Mouse (Mus musculus): ENCODE measurements around the gene Dhtkd1. TPM values are rescaled to one million over a fixed set of nuclear protein-coding genes. Genes with fewer than 3 reads are reported as not detected.
A peak's percentile ranks its signal among the peaks of the same experiment; 100 is the strongest.

Gene Dhtkd1
- polyA plus RNA-seq, 1 experiment from 2014 or later, result 2.8 TPM

DNA sequence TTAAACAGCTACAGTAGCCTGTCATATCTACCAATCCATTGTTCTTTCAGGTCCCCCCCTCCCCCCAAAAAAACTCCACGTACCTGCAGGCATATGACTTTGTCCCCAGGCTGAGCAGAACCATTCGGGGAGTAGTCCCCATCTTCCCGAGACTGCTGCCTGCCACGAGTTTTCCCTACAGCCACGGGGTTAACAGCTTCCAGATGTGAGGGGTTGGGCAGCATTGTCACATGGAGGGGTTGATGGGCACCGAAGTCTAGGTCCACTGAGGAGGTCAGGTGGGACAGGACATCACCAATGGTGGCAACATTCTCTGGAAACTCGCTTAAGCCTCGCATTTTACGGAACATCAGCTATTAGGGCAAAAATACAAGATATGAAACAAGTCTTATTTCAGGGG is 18.8 kb downstream of the Dhtkd1 start:
- no peak for DNase-seq (ENCODE audit: low spot score)
- WGBS, result 71% methylated on average over 9 of the region's 9 CpGs
- ATAC-seq (ENCODE audit: insufficient read depth, low FRiP score, low TSS enrichment), result no peak
- no peak overlapping the region for H3K4me2 ChIP-seq (ENCODE audit: low read depth)
- H3K36me3 ChIP-seq (ENCODE audit: control insufficient read depth, insufficient read depth, low read length), result no peaks in the 10 kb centered on the region
- H3K27ac ChIP-seq (ENCODE audit: low read depth, low read length), result no peak overlapping the region
- no peak overlapping the region for H3K9ac ChIP-seq (ENCODE audit: low read length)
- no peaks in the 10 kb centered on the region for H3K27me3 ChIP-seq (ENCODE audit: control insufficient read depth, insufficient read depth, low read length)
- H3K4me1 ChIP-seq (ENCODE audit: control insufficient read depth, insufficient read depth, low read length), result no peaks in the 10 kb centered on the region
- H3K9me3 ChIP-seq (ENCODE audit: control insufficient read depth, low read length), result no peaks in the 10 kb centered on the region
- no peak overlapping the region for H3K4me3 ChIP-seq (ENCODE audit: low read depth, low read length)

DNA sequence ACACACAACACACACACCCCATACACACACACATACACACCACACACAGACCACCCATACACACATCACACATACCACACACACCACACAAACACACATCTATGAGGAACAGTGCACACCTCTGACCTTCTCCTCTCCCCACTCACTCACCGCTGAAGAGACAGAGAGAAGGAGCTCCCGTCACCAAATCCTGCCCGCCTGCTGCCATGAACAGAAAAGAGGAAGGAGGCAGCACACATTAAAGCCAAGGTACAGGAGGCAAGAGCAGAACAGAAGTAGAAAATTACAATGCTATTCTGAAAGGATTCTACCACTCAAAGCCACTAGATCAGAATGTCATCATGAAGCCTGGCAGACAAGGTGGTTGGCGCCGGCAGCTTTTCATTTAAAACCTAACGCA is 19.8 kb downstream of the Dhtkd1 start:
- ATAC-seq (ENCODE audit: insufficient read depth, low FRiP score, low TSS enrichment) (no peak), DNase-seq (ENCODE audit: low spot score) (no peak)
- Histone ChIP-seq H3K4me1 (ENCODE audit: control insufficient read depth, insufficient read depth, low read length) (no peaks in the 10 kb centered on the region), H3K27ac (ENCODE audit: low read depth, low read length) (no peak overlapping the region), H3K4me2 (ENCODE audit: low read depth) (no peak overlapping the region), H3K9ac (ENCODE audit: low read length) (no peak overlapping the region), H3K27me3 (ENCODE audit: control insufficient read depth, insufficient read depth, low read length) (no peaks in the 10 kb centered on the region), H3K9me3 (ENCODE audit: control insufficient read depth, low read length) (no peaks in the 10 kb centered on the region), H3K36me3 (ENCODE audit: control insufficient read depth, insufficient read depth, low read length) (no peaks in the 10 kb centered on the region), H3K4me3 (ENCODE audit: low read depth, low read length) (no peak overlapping the region)
- 94% methylated on average over 6 of the region's 6 CpGs for WGBS

DNA sequence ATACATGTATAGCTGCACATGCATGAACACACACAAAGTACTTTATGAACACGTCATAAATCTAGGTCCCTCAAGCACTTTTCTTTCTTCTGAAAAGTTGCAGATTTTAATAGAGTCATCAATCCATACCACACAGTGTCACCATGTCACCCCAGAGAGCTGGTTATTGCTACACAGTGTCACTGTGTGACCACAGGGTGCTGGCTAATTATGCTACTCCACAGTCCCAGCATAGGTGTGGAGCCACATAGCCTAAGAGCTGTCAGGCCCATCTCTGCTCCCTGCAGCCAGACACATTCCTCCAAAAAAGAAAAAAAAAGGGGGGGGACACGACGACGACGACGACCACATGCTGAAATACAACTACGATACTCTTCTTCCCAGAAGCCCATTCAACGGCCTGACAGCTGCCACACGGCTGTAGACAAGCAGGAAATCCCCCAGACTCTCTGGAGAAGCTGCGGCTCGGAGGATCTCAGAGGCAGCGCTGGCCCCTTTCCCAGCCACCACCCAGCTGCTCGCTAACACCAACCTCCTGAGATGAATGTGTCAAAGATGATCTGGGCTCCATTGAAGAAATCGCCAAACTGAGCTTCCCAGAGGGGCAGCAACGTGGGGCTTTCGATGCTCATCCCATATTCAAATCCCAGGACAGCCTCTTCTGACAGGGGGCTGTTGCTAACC is 31.2 kb downstream of the Dhtkd1 start:
- H3K9me3 ChIP-seq (ENCODE audit: control insufficient read depth, low read length), result no peaks in the 10 kb centered on the region
- no peaks in the 10 kb centered on the region for H3K4me1 ChIP-seq (ENCODE audit: control insufficient read depth, insufficient read depth, low read length)
- no peak overlapping the region for H3K4me3 ChIP-seq (ENCODE audit: low read depth, low read length)
- H3K4me2 ChIP-seq (ENCODE audit: low read depth), result no peak overlapping the region
- H3K9ac ChIP-seq (ENCODE audit: low read length), result no peak overlapping the region
- 80% methylated on average over 16 of the region's 16 CpGs for WGBS
- H3K36me3 ChIP-seq (ENCODE audit: control insufficient read depth, insufficient read depth, low read length), result 0 out of 2 replicates have a peak, but pooled peaks cover 2% of the 10 kb centered on the region
- H3K27me3 ChIP-seq (ENCODE audit: control insufficient read depth, insufficient read depth, low read length), result no peaks in the 10 kb centered on the region
- no peak overlapping the region for H3K27ac ChIP-seq (ENCODE audit: low read depth, low read length)
- DNase-seq (ENCODE audit: low spot score) (no peak), ATAC-seq (ENCODE audit: insufficient read depth, low FRiP score, low TSS enrichment) (no peak)

DNA sequence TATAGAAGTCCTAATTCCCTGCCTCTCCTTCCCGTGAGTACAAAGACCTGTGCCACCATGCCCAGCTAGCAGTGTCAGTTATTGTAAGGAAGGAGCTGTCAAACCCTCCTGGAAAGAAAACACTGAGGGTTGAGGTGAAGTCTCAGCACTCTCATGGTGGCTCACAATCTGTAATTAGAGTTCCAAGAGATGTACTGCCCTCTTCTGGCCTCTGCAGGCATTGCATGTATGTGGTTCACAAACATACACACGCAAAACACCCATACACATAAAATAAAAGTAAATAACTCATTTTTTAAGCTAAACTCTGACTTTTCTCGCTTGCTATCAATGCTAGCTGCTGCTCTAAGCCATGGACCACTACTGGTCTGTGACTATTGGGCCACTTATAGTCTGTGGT is 36.0 kb downstream of the Dhtkd1 start:
- 52% methylated on average over 3 of the region's 3 CpGs for WGBS
- DNase-seq (ENCODE audit: low spot score), result peak; percentile 30
- Histone ChIP-seq H3K4me2 (ENCODE audit: low read depth) (no peak overlapping the region), H3K4me3 (ENCODE audit: low read depth, low read length) (no peak overlapping the region), H3K27ac (ENCODE audit: low read depth, low read length) (no peak overlapping the region), H3K9ac (ENCODE audit: low read length) (no peak overlapping the region), H3K36me3 (ENCODE audit: control insufficient read depth, insufficient read depth, low read length) (no peaks in the 10 kb centered on the region; the same call in 1 of the 2 replicates), H3K9me3 (ENCODE audit: control insufficient read depth, low read length) (no peaks in the 10 kb centered on the region), H3K27me3 (ENCODE audit: control insufficient read depth, insufficient read depth, low read length) (no peaks in the 10 kb centered on the region), H3K4me1 (ENCODE audit: control insufficient read depth, insufficient read depth, low read length) (no peaks in the 10 kb centered on the region)
- no peak for ATAC-seq (ENCODE audit: insufficient read depth, low FRiP score, low TSS enrichment)

DNA sequence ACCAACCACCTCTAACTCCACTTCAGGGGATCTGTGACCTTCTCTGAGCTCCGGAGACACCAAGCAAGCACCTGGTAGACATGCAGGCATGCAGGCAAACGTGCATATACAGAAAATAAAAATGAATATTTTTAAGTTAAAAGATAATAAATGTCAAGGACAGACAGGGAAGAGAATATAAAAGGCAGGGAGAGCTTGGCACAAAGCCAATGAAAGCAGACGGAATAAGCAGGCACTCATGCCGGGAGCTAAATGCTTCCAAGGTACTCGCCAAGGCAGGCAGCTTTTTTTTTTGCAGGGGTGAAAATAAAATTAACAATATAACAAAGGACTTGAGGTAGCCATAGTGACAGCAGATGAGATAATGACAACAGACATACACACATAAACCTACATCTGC is 36.5 kb downstream of the Dhtkd1 start:
- no peak overlapping the region for H3K27ac ChIP-seq (ENCODE audit: low read depth, low read length)
- no peaks in the 10 kb centered on the region; the same call in 1 of the 2 replicates for H3K36me3 ChIP-seq (ENCODE audit: control insufficient read depth, insufficient read depth, low read length)
- H3K4me1 ChIP-seq (ENCODE audit: control insufficient read depth, insufficient read depth, low read length), result no peaks in the 10 kb centered on the region
- H3K9ac ChIP-seq (ENCODE audit: low read length), result no peak overlapping the region
- H3K4me3 ChIP-seq (ENCODE audit: low read depth, low read length), result no peak overlapping the region
- H3K9me3 ChIP-seq (ENCODE audit: control insufficient read depth, low read length), result no peaks in the 10 kb centered on the region
- ATAC-seq (ENCODE audit: insufficient read depth, low FRiP score, low TSS enrichment) (no peak), DNase-seq (ENCODE audit: low spot score) (no peak)
- no peak overlapping the region for H3K4me2 ChIP-seq (ENCODE audit: low read depth)
- 68% methylated on average over 5 of the region's 5 CpGs for WGBS
- H3K27me3 ChIP-seq (ENCODE audit: control insufficient read depth, insufficient read depth, low read length), result no peaks in the 10 kb centered on the region

DNA sequence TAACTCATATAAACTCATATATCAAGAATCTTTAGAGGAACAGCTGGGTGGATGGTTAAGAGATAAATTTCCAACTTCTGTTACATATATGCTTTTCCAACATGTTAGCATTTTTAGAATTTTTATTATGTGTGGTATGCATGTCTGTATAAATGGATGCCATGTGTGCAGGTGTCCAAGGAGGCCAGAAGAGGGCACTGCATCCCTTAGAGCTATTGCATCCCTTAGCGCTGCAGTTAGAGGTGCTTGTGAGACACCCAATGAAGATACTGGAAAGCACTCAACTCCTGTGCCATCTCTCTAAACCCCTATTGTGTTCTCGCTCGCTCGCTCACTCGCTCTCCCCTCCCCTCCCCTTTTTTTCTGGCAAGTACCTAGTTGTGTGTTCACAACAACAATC is 42.4 kb downstream of the Dhtkd1 start:
- H3K4me1 ChIP-seq (ENCODE audit: control insufficient read depth, insufficient read depth, low read length), result no peaks in the 10 kb centered on the region
- no peak overlapping the region for H3K9ac ChIP-seq (ENCODE audit: low read length)
- no peak overlapping the region for H3K27ac ChIP-seq (ENCODE audit: low read depth, low read length)
- ATAC-seq (ENCODE audit: insufficient read depth, low FRiP score, low TSS enrichment), result no peak
- H3K36me3 ChIP-seq (ENCODE audit: control insufficient read depth, insufficient read depth, low read length), result no peaks in the 10 kb centered on the region; the same call in 1 of the 2 replicates
- H3K4me2 ChIP-seq (ENCODE audit: low read depth), result no peak overlapping the region
- H3K4me3 ChIP-seq (ENCODE audit: low read depth, low read length), result no peak overlapping the region
- WGBS, result 61% methylated on average over 5 of the region's 5 CpGs
- DNase-seq (ENCODE audit: low spot score), result no peak
- no peaks in the 10 kb centered on the region for H3K27me3 ChIP-seq (ENCODE audit: control insufficient read depth, insufficient read depth, low read length)
- H3K9me3 ChIP-seq (ENCODE audit: control insufficient read depth, low read length), result no peaks in the 10 kb centered on the region

DNA sequence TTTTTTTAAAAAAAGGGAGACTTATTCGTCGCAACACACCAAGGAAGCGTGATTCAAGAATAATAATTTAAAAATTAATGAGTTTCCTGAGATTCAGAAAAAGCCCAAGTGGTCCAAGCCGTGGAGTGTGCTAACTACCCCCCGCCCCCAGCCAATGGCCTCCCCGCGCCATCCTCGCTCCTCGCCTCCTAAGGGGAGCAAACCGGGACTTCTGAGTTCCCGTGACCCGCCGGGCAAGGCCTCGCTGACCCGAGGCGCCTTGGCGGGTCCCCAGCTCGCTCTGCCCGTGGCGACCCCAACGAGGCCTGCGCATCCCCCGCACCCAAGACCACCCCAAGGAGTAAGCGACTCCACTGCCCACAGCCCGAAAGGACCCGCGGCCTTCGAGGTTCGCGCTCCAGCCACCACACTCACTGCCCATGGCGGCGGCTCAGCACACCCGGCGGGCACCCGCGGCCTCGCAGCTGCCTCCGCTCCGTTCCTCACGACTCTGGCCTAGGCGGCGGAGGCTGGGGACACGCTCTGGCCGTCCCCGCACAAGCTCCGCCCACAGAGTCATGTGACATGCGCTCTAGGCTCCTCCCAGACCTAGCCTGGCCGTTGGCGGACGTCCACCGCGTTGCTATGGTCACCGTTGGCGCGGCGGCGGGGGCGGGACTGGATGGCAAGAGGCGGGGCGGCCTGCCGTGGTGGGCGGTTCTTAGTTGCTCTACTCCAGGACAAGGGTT is 47.6 kb downstream of the Dhtkd1 start, which contains the start of gene Sec61a2:
Sec61a2 (minus strand) TSS at position 590 of the 728 bp plus-strand sequence.
- H3K4me1 ChIP-seq (ENCODE audit: control insufficient read depth, insufficient read depth, low read length), result 0 out of 2 replicates have a peak, but pooled peaks cover 6% of the 10 kb centered on the region
- peak; percentile 99 for DNase-seq (ENCODE audit: low spot score)
- peak within 1 kb of the TSS; percentile 67 for H3K27ac ChIP-seq (ENCODE audit: low read depth, low read length)
- no peaks in the 10 kb centered on the region for H3K27me3 ChIP-seq (ENCODE audit: control insufficient read depth, insufficient read depth, low read length)
- H3K9ac ChIP-seq (ENCODE audit: low read length), result peak within 1 kb of the TSS; percentile 79
- peak within 1 kb of the TSS; percentile 72 for H3K4me3 ChIP-seq (ENCODE audit: low read depth, low read length)
- peak within 1 kb of the TSS; percentile 58 for H3K4me2 ChIP-seq (ENCODE audit: low read depth)
- H3K36me3 ChIP-seq (ENCODE audit: control insufficient read depth, insufficient read depth, low read length), result no peaks in the 10 kb centered on the region
- peak; percentile 100 for ATAC-seq (ENCODE audit: insufficient read depth, low FRiP score, low TSS enrichment)
- under 1% methylated on average over 60 of the region's 62 CpGs for WGBS
- no peaks in the 10 kb centered on the region for H3K9me3 ChIP-seq (ENCODE audit: control insufficient read depth, low read length)

DNA sequence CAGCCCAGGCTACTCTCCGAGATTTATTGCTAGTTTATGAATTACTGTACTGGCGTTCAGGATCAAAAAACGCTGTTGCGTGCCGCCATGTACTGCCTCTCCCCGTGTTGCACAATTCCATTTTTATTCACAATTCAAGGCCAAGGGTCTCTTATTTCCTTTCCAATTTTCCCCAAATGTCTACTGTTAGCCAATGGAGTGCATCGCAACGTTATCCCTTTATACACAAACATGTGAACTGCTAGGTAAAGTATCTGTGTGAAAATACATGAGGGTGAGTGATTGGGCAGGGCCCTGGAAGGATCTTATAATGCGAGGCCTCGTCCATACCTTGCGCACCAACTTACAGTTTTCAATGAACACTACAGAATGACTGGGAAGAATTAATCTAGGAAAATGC is 48.3 kb downstream of the Dhtkd1 start:
- Histone ChIP-seq H3K9me3 (ENCODE audit: control insufficient read depth, low read length) (no peaks in the 10 kb centered on the region), H3K4me1 (ENCODE audit: control insufficient read depth, insufficient read depth, low read length) (0 out of 2 replicates have a peak, but pooled peaks cover 6% of the 10 kb centered on the region), H3K4me3 (ENCODE audit: low read depth, low read length) (peak overlapping the region; percentile 72), H3K9ac (ENCODE audit: low read length) (peak overlapping the region; percentile 79), H3K36me3 (ENCODE audit: control insufficient read depth, insufficient read depth, low read length) (no peaks in the 10 kb centered on the region), H3K4me2 (ENCODE audit: low read depth) (peak overlapping the region; percentile 58), H3K27me3 (ENCODE audit: control insufficient read depth, insufficient read depth, low read length) (no peaks in the 10 kb centered on the region), H3K27ac (ENCODE audit: low read depth, low read length) (no peak overlapping the region)
- WGBS, result 38% methylated on average over 11 of the region's 11 CpGs
- ATAC-seq (ENCODE audit: insufficient read depth, low FRiP score, low TSS enrichment) (no peak), DNase-seq (ENCODE audit: low spot score) (no peak)

Data from neural tube, embryonic 11.5 days (tissue).